Comparison of ENCODE assay signal across 21 mouse cellular contexts in the genomic region with DNA sequence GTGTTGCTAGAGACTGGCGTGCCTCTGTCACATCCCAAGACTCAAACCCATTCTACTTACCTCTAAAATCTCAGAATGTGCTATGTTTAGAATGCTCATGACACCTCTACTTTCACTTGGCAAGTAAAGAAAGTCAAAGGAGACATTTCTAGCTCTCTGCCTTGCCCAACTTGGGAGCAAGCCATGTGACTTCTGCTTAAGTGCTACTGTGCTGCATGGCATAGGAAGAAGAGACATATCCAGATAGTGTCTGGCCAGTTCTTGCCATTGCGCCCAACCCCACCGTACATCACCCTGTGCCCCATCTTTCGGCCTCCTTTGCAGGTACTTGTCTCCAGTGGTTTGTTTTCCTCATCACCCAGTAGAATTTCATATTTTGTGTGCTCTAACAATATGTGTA.
"Had no signal": no experiment of that assay in that cellular context is flagged by ENCODE, and none has a peak within 500 bp of the region (broad histone marks: within the 10 kb centered on the region; RNA-seq: fewer than 3 reads in every experiment).

No protein-coding gene starts in this region.

- H3K4me1 ChIP-seq: midbrain, embryonic 12.5 days; stomach, embryonic 15.5 days had no signal

- H3K9ac ChIP-seq: liver, embryonic 14.5 days; lung, embryonic 14.5 days; midbrain, embryonic 12.5 days; neural tube, embryonic 13.5 days; neural tube, embryonic 15.5 days; stomach, embryonic 15.5 days had no signal

- DNase-seq: lung, adult 18-20 months; lung, embryonic 14.5 days; lung, postnatal 10 days; lung, postnatal 4 days; midbrain, embryonic 14.5 days; retina, postnatal 1 day; right cerebral cortex, adult 18-20 months; right cerebral cortex, postnatal 25 days; right cerebral cortex, postnatal 4 days; spleen, adult 18-20 months; thymus, adult 2 months; thymus, postnatal 25 days; thymus, postnatal 4 days had no signal

- H3K27ac ChIP-seq: liver, embryonic 14.5 days; midbrain, embryonic 12.5 days; neural tube, embryonic 13.5 days; neural tube, embryonic 15.5 days; stomach, embryonic 15.5 days; stomach, postnatal 0 days had no signal

- ATAC-seq: midbrain, embryonic 16.5 days had no signal

- H3K36me3 ChIP-seq: midbrain, embryonic 12.5 days; neural tube, embryonic 13.5 days; neural tube, embryonic 15.5 days; stomach, embryonic 15.5 days had no signal

- H3K4me2 ChIP-seq: lung, embryonic 14.5 days; midbrain, embryonic 12.5 days; neural tube, embryonic 13.5 days; neural tube, embryonic 15.5 days; stomach, embryonic 15.5 days had no signal

- H3K9me3 ChIP-seq: midbrain, embryonic 12.5 days; neural tube, embryonic 13.5 days; neural tube, embryonic 15.5 days; stomach, embryonic 15.5 days had no signal

- H3K27me3 ChIP-seq: midbrain, embryonic 12.5 days; neural tube, embryonic 13.5 days; neural tube, embryonic 15.5 days; stomach, embryonic 15.5 days had no signal

- H3K4me3 ChIP-seq: midbrain, embryonic 12.5 days; myocyte; neural tube, embryonic 13.5 days; neural tube, embryonic 15.5 days; stomach, embryonic 15.5 days had no signal
